Mouse (Mus musculus): ENCODE measurements around the gene Zfp658.

DNA sequence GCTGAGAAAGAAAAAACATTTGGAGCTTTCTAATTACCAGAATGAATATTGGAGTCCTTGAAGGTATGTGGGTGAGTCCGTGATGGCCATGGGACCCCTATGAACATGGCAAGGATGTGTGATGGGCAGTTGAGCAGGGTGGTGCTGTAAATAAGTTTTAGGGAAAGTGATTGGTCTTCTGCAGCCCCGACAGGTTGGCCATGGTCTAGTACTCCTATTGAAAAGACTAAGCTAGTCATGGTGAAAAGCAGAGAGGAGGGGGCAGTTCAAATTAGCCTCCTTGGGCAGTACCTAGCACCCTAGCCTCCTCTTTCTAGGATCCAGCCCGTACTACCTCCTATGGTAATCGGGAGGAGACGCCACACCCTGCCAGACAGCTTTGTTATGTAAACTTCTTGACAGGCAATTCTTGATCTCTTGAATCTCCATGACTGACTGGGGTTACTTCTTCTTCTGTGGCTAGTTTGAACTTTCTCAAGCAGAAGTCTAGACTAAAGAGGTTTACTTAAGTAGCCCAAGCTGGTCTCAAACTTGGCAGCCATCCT lies 45.8 kb downstream of the Zfp658 start:
- no peak for TF ChIP-seq POLR2A (IDR thresholded peaks at IDR 0.05; ENCODE audit: borderline replicate concordance, low read depth, low read length)
- no peak for TF ChIP-seq CTCF (IDR thresholded peaks at IDR 0.05; ENCODE audit: low read depth, low read length)
